Mouse (Mus musculus) embryonic facial prominence, embryonic 12.5 days (tissue): ENCODE measurements around the gene Apoh. TPM values are rescaled to one million over a fixed set of nuclear protein-coding genes. Genes with fewer than 3 reads are reported as not detected.

Source experiments
- ATAC-seq: fragments of 200-750 bp; cut with Nextera tagmentation; 2 replicates; pipeline ENCODE4 v1.8.0; 2017; ENCODE audit not compliant: insufficient number of reproducible peaks, insufficient read depth, low FRiP score, low TSS enrichment
- H3K27ac ChIP-seq: fragments of 300-500 bp; sonication (generic); 2 replicates; pipeline ENCODE4 v1.5.1; 2016; ENCODE audit warnings: mild to moderate bottlenecking
- H3K27me3 ChIP-seq: fragments of 300-500 bp; sonication (generic); 2 replicates; pipeline ENCODE4 v1.6.1; 2016; ENCODE audit warnings: mild to moderate bottlenecking, moderate library complexity
- H3K36me3 ChIP-seq: fragments of 300-500 bp; sonication (generic); 2 replicates; pipeline ENCODE4 v1.6.1; 2016; ENCODE audit warnings: mild to moderate bottlenecking
- H3K4me1 ChIP-seq: fragments of 300-500 bp; sonication (generic); 2 replicates; pipeline ENCODE4 v1.6.1; 2016
- H3K4me2 ChIP-seq: fragments of 300-500 bp; sonication (generic); replicated peaks from 2 replicates; pipeline ENCODE4 v1.6.1; 2016; ENCODE audit warnings: mild to moderate bottlenecking, moderate library complexity
- H3K4me3 ChIP-seq: fragments of 300-500 bp; sonication (generic); 2 replicates; pipeline ENCODE4 v1.5.1; 2016; ENCODE audit warnings: mild to moderate bottlenecking
- H3K9ac ChIP-seq: fragments of 300-500 bp; sonication (generic); 2 replicates; pipeline ENCODE4 v1.6.1; 2016; ENCODE audit warnings: mild to moderate bottlenecking, moderate library complexity
- H3K9me3 ChIP-seq: fragments of 300-500 bp; sonication (generic); 2 replicates; pipeline ENCODE4 v1.6.1; 2016; ENCODE audit warnings: mild to moderate bottlenecking, moderate library complexity
- WGBS: fragments of 180-500 bp; shearing (Covaris S2); methylation state at CpG from one replicate; pipeline ENCODE4 v1.1.7; 2016; 5-methylcytosine and 5-hydroxymethylcytosine counted together
- polyA plus RNA-seq: library from polyadenylated mRNA; unstranded; fragments of >200 nt; fragmentation: Nextera tagmentation; extraction: Ambion mirVana; gene quantifications from 2 replicates; pipeline ENCODE4 v1.2.1, GENCODE M21; 2016

Apoh gene
- polyA plus RNA-seq, 1 experiment from 2014 or later: 0.46 TPM

DNA sequence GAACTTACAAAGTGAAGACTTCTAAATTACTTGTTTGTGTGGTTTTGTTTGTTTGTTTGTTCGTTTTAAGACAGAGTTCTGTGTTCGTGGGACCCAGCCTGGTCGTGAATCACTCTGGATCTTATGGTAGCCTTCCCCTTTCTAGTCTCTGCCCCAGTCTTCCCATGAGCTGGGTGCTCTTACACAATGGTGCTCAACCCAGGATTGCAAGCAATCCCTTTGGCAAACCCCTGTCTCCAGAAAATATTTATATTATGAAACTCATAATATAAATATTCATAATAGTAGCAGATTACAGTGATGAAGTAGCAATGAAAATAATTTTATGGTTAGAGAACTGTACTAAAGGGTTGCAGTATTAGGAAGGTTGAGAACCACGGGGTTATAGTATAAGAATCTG is 12.9 kb downstream of the Apoh start:
- Histone ChIP-seq H3K27me3 (no peaks in the 10 kb centered on the region), H3K36me3 (no peaks in the 10 kb centered on the region), H3K4me1 (no peaks in the 10 kb centered on the region), H3K4me3 (no peak overlapping the region), H3K4me2 (no peak overlapping the region), H3K9me3 (no peaks in the 10 kb centered on the region), H3K27ac (no peak overlapping the region), H3K9ac (no peak overlapping the region)
- WGBS: 79% methylated on average over 4 of the region's 4 CpGs
- ATAC-seq: no peak

DNA sequence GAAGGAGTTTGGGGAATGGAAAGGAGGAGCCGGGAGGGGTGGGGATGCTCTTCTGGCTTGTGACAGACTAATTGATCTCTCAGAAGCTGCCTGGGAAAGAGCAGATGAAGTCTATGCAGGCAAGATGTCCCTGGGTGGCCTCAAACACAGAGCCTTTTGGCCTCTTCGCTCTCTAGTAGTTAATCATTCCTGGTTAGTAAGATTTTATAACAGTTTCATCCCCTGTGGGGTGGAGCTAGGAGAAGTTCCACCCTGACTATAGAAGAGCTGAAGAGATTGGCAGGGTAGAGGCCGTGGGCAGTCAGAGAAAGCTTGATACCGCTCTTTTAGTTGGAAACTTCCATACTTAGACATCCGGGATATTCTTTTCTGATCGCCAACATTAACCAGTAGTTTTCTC is 15.8 kb downstream of the Apoh start:
- ATAC-seq: no peak

DNA sequence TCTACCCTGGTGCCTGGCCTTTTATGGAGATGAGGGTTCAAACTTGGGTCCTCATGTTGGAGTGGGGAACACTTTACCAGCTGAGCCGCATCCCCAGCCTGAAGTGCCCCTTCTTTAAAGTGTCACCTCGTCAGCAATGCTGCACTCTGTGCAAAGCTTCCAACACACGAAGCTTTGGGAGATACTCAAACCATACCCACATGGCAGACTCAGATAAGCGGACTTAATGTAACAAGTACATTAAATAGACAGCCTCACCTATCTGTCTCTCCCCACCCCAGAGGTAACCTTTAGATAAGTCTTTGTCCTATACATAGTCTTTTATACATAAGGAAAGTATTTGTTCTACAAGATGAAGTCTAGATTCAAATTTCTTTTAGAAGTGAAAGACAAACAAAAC is 17.8 kb downstream of the Apoh start:
- no peaks in the 10 kb centered on the region for H3K36me3 ChIP-seq
- no peak overlapping the region for H3K4me3 ChIP-seq
- H3K9ac ChIP-seq: no peak overlapping the region
- H3K27me3 ChIP-seq: no peaks in the 10 kb centered on the region
- WGBS: 79% methylated on average over 4 of the region's 4 CpGs
- no peak overlapping the region for H3K4me2 ChIP-seq
- H3K9me3 ChIP-seq: no peaks in the 10 kb centered on the region
- no peak overlapping the region for H3K27ac ChIP-seq
- ATAC-seq: no peak
- H3K4me1 ChIP-seq: 0 out of 2 replicates have a peak, but pooled peaks cover 6% of the 10 kb centered on the region

More for the DNA sequence above, 15.8 kb downstream of the Apoh start:
- Histone ChIP-seq H3K36me3 (no peaks in the 10 kb centered on the region), H3K9me3 (no peaks in the 10 kb centered on the region), H3K4me3 (no peak overlapping the region), H3K4me2 (no peak overlapping the region), H3K9ac (no peak overlapping the region), H3K4me1 (no peaks in the 10 kb centered on the region), H3K27me3 (no peaks in the 10 kb centered on the region), H3K27ac (no peak overlapping the region)
- WGBS: 87% methylated on average over 6 of the region's 6 CpGs

DNA sequence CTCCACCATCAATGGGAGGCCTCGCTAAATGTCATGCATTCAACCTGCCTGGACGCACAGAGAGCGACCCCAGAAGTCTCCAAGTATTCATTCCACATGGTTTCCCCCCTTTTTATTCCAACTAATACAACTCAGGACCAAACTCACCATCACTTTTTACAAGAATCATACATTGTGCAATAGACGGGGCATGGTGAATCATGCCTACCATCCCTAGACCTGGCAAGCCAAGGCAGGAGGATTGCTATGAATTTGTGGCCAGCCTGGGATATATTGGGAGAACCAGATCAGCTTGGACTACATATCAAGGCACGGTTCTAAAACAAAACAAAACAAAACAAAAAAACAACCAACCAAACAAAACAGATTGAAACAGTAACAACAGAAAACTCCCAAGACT is 19.8 kb downstream of the Apoh start:
- Histone ChIP-seq H3K9ac (no peak overlapping the region), H3K4me1 (0 out of 2 replicates have a peak, but pooled peaks cover 6% of the 10 kb centered on the region), H3K4me3 (no peak overlapping the region), H3K36me3 (no peaks in the 10 kb centered on the region), H3K4me2 (no peak overlapping the region), H3K9me3 (no peaks in the 10 kb centered on the region), H3K27me3 (no peaks in the 10 kb centered on the region), H3K27ac (no peak overlapping the region)
- 88% methylated on average over 5 of the region's 5 CpGs for WGBS
- no peak for ATAC-seq

DNA sequence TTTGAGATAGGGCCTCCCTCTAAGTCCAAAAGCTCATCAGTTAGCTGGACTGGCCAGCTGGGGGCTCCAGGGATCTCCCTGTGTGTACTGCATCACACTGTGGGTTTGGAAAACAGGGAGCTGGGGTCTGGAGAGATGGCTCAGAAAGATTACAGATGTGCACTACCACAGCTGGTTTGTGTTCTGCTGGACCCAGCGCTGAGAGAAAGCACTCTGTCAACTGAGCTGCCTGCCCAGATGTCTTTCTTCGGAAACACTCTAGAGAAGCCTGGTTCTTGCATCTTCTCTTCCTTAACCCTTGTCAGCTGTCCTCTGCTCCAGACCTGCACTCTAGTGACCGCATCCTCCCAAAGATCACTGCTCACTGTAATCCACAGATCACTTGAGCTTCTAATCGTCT is 20.8 kb downstream of the Apoh start:
- 68% methylated on average over 4 of the region's 4 CpGs for WGBS

DNA sequence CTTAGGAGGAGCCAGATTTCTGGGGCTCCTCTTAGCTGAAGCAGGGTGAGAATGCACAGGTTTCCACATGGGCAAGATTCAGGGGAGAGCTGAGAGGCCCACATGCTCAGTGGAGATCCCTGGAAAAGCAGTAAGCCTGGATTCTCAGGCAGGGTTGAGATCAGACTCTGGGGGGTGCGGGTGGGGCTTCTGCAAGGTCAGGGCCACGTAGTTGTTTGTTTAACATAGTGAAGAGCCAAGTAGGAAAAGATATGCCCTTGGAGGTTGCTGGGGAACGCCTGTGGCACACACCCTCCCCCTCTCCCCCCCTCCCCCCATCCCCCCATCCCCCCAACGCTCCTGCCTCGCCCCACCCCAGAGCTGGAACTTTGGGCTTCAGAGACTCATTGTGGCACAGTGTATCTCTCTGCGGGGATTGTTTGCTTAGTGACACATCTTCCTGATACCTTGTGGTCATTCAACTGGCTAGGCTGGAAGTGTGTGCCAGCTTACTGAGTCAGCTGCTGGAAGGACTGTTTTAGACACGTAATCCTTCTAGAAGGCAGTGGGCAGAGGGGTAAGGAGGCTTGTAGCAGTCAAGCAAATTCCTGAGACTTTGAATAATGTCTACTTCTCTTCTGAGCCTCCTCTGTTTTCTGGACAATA is 21.9 kb downstream of the Apoh start:
- WGBS: 56% methylated on average over 5 of the region's 7 CpGs
- H3K4me3 ChIP-seq: no peak overlapping the region
- H3K9ac ChIP-seq: no peak overlapping the region
- no peak overlapping the region for H3K27ac ChIP-seq
- H3K4me2 ChIP-seq: no peak overlapping the region
- H3K36me3 ChIP-seq: no peaks in the 10 kb centered on the region
- no peaks in the 10 kb centered on the region for H3K9me3 ChIP-seq
- H3K27me3 ChIP-seq: no peaks in the 10 kb centered on the region
- 0 out of 2 replicates have a peak, but pooled peaks cover 6% of the 10 kb centered on the region for H3K4me1 ChIP-seq
- no peak for ATAC-seq

More for the DNA sequence above, 20.8 kb downstream of the Apoh start:
- Histone ChIP-seq H3K27me3 (no peaks in the 10 kb centered on the region), H3K9me3 (no peaks in the 10 kb centered on the region), H3K36me3 (no peaks in the 10 kb centered on the region), H3K4me1 (0 out of 2 replicates have a peak, but pooled peaks cover 6% of the 10 kb centered on the region), H3K4me2 (no peak overlapping the region), H3K27ac (no peak overlapping the region), H3K4me3 (no peak overlapping the region), H3K9ac (no peak overlapping the region)
- no peak for ATAC-seq

DNA sequence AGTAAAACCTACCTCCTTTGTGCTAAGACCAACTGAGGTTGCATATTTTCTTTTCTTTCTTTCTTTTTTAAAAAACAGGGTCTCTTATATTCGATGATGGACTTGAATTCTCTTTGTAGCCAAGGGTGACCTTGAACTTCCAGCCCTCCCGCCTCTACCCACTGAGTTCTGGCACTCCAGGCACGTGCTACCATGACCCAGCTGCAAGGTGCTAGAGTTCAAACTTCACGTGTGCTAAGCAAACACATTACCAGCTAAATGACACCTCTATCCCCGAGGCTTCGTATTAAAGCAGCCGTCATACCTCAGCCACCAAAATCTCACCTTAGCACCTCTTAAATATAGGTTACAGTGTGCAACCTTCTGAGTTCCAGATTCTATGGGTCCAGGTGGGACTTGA is 22.4 kb downstream of the Apoh start:
- 65% methylated on average over 7 of the region's 7 CpGs for WGBS
- 0 out of 2 replicates have a peak, but pooled peaks cover 6% of the 10 kb centered on the region for H3K4me1 ChIP-seq
- no peaks in the 10 kb centered on the region for H3K27me3 ChIP-seq
- no peak overlapping the region for H3K4me3 ChIP-seq
- H3K4me2 ChIP-seq: no peak overlapping the region
- no peak for ATAC-seq
- no peaks in the 10 kb centered on the region for H3K36me3 ChIP-seq
- no peaks in the 10 kb centered on the region for H3K9me3 ChIP-seq
- no peak overlapping the region for H3K27ac ChIP-seq
- H3K9ac ChIP-seq: no peak overlapping the region

DNA sequence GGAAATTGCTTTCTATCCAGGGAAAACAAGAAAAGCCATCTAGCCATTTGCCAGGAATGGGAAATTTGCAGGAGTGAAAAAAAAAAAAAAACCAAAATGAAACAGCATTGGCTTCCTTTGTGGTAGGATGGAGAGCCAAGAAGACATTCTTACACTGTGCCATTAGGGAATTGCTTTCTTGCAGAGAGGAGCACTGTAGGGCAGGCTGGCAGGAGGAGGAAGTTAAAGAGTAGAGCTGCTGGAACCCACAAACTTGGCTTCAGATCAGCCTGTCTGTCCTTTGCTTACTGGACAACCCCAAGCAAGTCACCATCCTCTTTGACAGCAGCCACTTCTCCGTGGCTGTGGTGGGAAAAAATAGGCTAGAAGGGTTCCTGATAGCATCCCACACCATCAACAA is 23.9 kb downstream of the Apoh start:
- Histone ChIP-seq H3K27me3 (no peaks in the 10 kb centered on the region), H3K4me2 (no peak overlapping the region), H3K9me3 (no peaks in the 10 kb centered on the region), H3K4me3 (no peak overlapping the region), H3K4me1 (0 out of 2 replicates have a peak, but pooled peaks cover 6% of the 10 kb centered on the region), H3K9ac (no peak overlapping the region), H3K27ac (no peak overlapping the region), H3K36me3 (no peaks in the 10 kb centered on the region)
- WGBS: 92% methylated on average over 1 of the region's 1 CpGs
- ATAC-seq: no peak

DNA sequence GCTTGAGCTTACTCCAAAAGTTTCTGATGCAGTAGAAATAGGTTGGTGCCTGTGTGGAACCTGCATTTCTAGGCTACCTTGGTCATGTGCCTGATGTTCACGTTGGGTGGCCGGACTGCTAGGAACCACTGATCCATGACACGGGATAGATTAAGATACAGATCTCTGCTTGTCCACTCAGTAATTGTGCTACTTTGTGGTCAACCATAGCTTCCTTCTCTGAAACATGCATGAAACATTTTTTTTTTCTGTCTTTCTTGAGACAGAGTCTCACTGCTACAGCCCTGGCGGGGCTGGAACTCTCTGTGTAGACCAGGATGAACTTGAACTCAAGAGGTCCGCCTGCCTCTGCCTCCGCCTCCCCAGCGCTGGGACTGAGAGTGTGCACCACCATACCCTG is 33.7 kb downstream of the Apoh start:
- no peaks in the 10 kb centered on the region for H3K27me3 ChIP-seq
- no peak overlapping the region for H3K27ac ChIP-seq
- no peak for ATAC-seq
- H3K4me2 ChIP-seq: no peak overlapping the region
- no peaks in the 10 kb centered on the region for H3K9me3 ChIP-seq
- 90% methylated on average over 7 of the region's 7 CpGs for WGBS
- no peak overlapping the region for H3K4me3 ChIP-seq
- H3K4me1 ChIP-seq: no peaks in the 10 kb centered on the region
- H3K36me3 ChIP-seq: no peaks in the 10 kb centered on the region
- H3K9ac ChIP-seq: no peak overlapping the region

DNA sequence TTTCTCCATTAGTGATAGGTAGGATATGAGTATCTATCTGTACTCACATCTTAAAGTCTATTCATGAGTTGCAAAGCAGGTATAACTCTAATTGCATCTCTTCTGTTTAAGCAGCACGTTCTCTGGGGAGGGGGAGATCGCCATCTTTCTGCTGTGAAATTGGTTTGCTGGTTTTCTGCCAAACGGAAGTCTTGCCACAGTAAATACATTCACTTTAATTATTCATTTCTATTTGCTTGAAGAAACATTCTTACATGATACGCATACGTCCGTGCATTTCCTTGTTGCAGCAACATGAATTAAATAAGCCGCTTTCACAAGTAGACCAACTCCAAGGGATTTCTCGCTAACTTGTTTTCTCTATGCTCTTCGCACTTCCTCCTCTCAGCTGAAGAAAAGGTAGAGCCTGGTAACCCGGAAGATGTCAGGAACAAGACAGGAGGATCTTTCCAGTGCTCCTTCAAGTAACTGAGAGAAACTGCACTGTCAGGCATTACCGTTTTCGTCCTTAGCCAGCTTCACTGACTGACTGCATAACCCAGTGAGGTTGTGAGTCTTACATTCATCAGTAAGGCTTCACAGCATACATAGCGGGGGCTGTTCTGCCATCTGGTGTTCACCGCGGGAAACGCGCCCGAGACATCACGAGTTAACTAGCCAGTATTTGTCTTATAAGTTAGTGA is 34.7 kb downstream of the Apoh start:
- Histone ChIP-seq H3K27me3 (no peaks in the 10 kb centered on the region), H3K4me3 (no peak overlapping the region), H3K4me2 (no peak overlapping the region), H3K9me3 (no peaks in the 10 kb centered on the region), H3K4me1 (no peaks in the 10 kb centered on the region), H3K27ac (no peak overlapping the region), H3K9ac (no peak overlapping the region), H3K36me3 (no peaks in the 10 kb centered on the region)
- 41% methylated on average over 19 of the region's 19 CpGs for WGBS
- no peak for ATAC-seq

DNA sequence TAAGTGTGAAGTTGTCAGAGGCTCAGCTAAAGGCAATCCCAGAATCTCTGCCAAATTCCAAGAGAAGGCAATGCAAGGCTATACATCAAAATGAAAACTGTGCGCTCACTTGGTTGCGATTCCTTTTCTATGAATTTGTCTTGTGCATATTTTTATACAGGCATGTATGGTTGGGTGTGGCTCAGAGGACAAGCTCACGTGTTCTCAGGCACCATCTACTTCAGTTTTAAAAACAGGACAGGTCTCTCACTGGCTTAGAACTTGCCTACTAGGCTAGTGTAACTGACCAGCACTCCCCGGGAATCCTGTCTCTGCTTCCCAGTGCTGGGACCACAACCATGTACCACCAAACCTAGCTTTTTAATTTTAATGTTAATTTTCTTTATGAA is 35.2 kb downstream of the Apoh start:
- no peak for ATAC-seq
- WGBS: 76% methylated on average over 4 of the region's 4 CpGs
- H3K4me1 ChIP-seq: no peaks in the 10 kb centered on the region
- no peaks in the 10 kb centered on the region for H3K27me3 ChIP-seq
- no peaks in the 10 kb centered on the region for H3K36me3 ChIP-seq
- no peak overlapping the region for H3K9ac ChIP-seq
- H3K4me2 ChIP-seq: no peak overlapping the region
- no peak overlapping the region for H3K4me3 ChIP-seq
- H3K9me3 ChIP-seq: no peaks in the 10 kb centered on the region
- H3K27ac ChIP-seq: no peak overlapping the region

DNA sequence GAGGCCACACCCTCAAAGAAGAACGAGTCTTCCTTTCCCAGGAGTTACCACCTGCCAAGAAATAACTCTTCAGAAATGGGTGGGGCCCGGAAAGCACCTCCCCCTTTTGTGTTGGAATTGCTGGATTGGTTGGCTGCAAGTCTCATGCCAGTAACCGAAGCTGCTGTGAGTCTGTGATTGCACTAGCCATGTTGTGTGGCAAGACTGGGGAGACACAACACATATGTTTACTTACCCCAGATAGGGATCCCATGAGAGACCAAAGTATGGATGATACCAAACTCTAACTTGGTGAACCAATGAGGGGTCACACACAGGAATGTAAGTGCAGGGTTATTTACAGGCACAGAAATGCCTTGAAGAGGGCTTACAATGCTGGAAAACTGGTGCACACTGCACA is 39.5 kb downstream of the Apoh start:
- no peak for ATAC-seq
- Histone ChIP-seq H3K27me3 (no peaks in the 10 kb centered on the region), H3K4me2 (no peak overlapping the region), H3K4me3 (no peak overlapping the region), H3K4me1 (no peaks in the 10 kb centered on the region), H3K9me3 (no peaks in the 10 kb centered on the region), H3K36me3 (no peaks in the 10 kb centered on the region), H3K27ac (no peak overlapping the region), H3K9ac (no peak overlapping the region)
- WGBS: 82% methylated on average over 3 of the region's 3 CpGs
